Mouse (Mus musculus): ENCODE measurements at regions not wholly inside any gene's neighbourhood (a gene's known extent, or its start where the extent isn't known, plus 50 kb on each side); places are given as distances from the start of the nearest gene placed in this dataset.

GRCm38 (mm10) chr1:73116526-73116925 lies 100.8 kb upstream of the Tnp1 start:
- no peak for DNase-seq (ENCODE audit: low read depth)

- no peak for DNase-seq (ENCODE audit: low read depth)
Observed at GRCm38 (mm10) chr1:73115854-73116253, 100.1 kb upstream of the Tnp1 start.

GRCm38 (mm10) chr1:73113137-73113536 lies 97.4 kb upstream of the Tnp1 start:
- DNase-seq (ENCODE audit: low read depth) = no peak

GRCm38 (mm10) chr1:73112711-73113110 lies 97.0 kb upstream of the Tnp1 start:
- no peak for DNase-seq (ENCODE audit: low read depth)

GRCm38 (mm10) chr1:73111911-73112310 lies 96.2 kb upstream of the Tnp1 start:
- DNase-seq (ENCODE audit: low read depth) = no peak

GRCm38 (mm10) chr1:73105856-73106463 lies 90.3 kb upstream of the Tnp1 start:
- DNase-seq (ENCODE audit: low read depth) = no peak

GRCm38 (mm10) chr1:73097645-73098440 lies 82.1 kb upstream of the Tnp1 start:
- DNase-seq (ENCODE audit: low read depth) = no peak

- DNase-seq (ENCODE audit: low read depth) = no peak
Observed at GRCm38 (mm10) chr1:73089636-73090035, 73.9 kb upstream of the Tnp1 start.

- DNase-seq (ENCODE audit: low read depth) = no peak
Observed at GRCm38 (mm10) chr1:73088494-73088893, 72.8 kb upstream of the Tnp1 start.

- no peak for DNase-seq (ENCODE audit: low read depth)
Observed at GRCm38 (mm10) chr1:73084946-73085345, 69.2 kb upstream of the Tnp1 start.

- no peak for DNase-seq (ENCODE audit: low read depth)
Observed at GRCm38 (mm10) chr1:73083396-73083795, 67.7 kb upstream of the Tnp1 start.

- no peak for DNase-seq (ENCODE audit: low read depth)
Observed at GRCm38 (mm10) chr1:73079518-73079917, 63.8 kb upstream of the Tnp1 start.

- DNase-seq (ENCODE audit: low read depth) = no peak
Observed at GRCm38 (mm10) chr1:73077156-73077555, 61.4 kb upstream of the Tnp1 start.

- no peak for DNase-seq (ENCODE audit: low read depth)
Observed at GRCm38 (mm10) chr1:73075699-73076373, 60.1 kb upstream of the Tnp1 start.

- DNase-seq (ENCODE audit: low read depth) = no peak
Observed at GRCm38 (mm10) chr1:73075159-73075558, 59.5 kb upstream of the Tnp1 start.

- no peak for DNase-seq (ENCODE audit: low read depth)
Observed at GRCm38 (mm10) chr1:73074525-73074924, 58.8 kb upstream of the Tnp1 start.

- DNase-seq (ENCODE audit: low read depth) = no peak
Observed at GRCm38 (mm10) chr1:73072237-73072904, 56.7 kb upstream of the Tnp1 start.

- DNase-seq (ENCODE audit: low read depth) = no peak
Observed at GRCm38 (mm10) chr1:73070126-73070525, 54.4 kb upstream of the Tnp1 start.
